Mouse (Mus musculus) yolk sac, embryonic 10.5 days (tissue): ENCODE data around the gene Lin28a.

ENCODE experiments used
- DNase-seq: peaks from one replicate; pipeline ENCODE4 v3.0.0-alpha.2; 2017; ENCODE audit warnings: low spot score

Lin28a gene

GRCm38 (mm10) chr4:133978021-133978711 is 40.5 kb downstream of the Lin28a start:
- no peak for DNase-seq

- DNase-seq: no peak
These were observed 46.9 kb downstream of the Lin28a start for GRCm38 (mm10) chr4:133971741-133972140.

- no peak for DNase-seq
These were observed 47.8 kb downstream of the Lin28a start for GRCm38 (mm10) chr4:133970876-133971275.

- no peak for DNase-seq
These were observed 48.4 kb downstream of the Lin28a start for GRCm38 (mm10) chr4:133970196-133970595.

- DNase-seq: no peak
These were observed 49.4 kb downstream of the Lin28a start for GRCm38 (mm10) chr4:133969114-133969770.

- peak; percentile 76 for DNase-seq
These were observed 50.3 kb downstream of the Lin28a start, which contains the start of gene Hmgn2 for GRCm38 (mm10) chr4:133968150-133968921. Gene Hmgn2 (minus strand): TSS chr4:133968650.

- peak; percentile 97 for DNase-seq
These were observed 50.8 kb downstream of the Lin28a start for GRCm38 (mm10) chr4:133967866-133968149.

GRCm38 (mm10) chr4:133967138-133967865 is 51.3 kb downstream of the Lin28a start:
- peak; percentile 96 for DNase-seq

- no peak for DNase-seq
These were observed 52.2 kb downstream of the Lin28a start for GRCm38 (mm10) chr4:133966271-133966940.

GRCm38 (mm10) chr4:133962566-133962965 is 56.1 kb downstream of the Lin28a start:
- no peak for DNase-seq

- DNase-seq: no peak
These were observed 59.8 kb downstream of the Lin28a start for GRCm38 (mm10) chr4:133958884-133959283.

GRCm38 (mm10) chr4:133956358-133956757 is 62.3 kb downstream of the Lin28a start:
- no peak for DNase-seq
